Mouse (Mus musculus) A20 (cell line): ENCODE data around the gene Wdr17.
"Not testable (repeated sequence)": the region's sequence is repeated elsewhere in the genome, so short reads cannot be mapped to it uniquely, and the experiment has no call there.

Source experiments
- DNase-seq: peaks from one replicate; pipeline ENCODE4 v3.0.0-alpha.2; 2011; ENCODE audit warnings: low read depth, low spot score

The Wdr17 gene

GRCm38 (mm10) chr8:54791858-54792698 is 94.9 kb downstream of the Wdr17 start:
- no peak for DNase-seq

GRCm38 (mm10) chr8:54780134-54780942 is 106.6 kb downstream of the Wdr17 start:
- no peak for DNase-seq

GRCm38 (mm10) chr8:54779317-54780133 is 107.5 kb downstream of the Wdr17 start:
- DNase-seq = no peak

DNA sequence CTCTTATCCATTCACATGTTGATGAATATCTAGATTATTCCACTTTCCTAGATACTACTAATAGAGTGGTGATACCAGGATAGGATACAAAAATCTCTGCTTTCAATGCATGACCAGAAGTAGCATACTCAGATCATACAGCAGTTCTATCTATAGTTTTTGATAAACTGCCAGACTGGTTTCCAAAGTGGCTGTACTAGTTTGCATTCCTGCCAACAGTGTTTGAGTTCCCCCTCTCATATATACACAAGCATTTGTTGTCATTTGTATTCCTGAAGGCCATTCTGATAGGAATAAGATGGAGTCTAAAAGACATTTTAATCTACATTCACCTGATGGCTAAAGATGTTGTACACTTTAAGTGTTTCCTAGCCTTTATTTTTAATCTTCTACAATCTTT is 110.0 kb downstream of the Wdr17 start:
- DNase-seq = no peak

DNA sequence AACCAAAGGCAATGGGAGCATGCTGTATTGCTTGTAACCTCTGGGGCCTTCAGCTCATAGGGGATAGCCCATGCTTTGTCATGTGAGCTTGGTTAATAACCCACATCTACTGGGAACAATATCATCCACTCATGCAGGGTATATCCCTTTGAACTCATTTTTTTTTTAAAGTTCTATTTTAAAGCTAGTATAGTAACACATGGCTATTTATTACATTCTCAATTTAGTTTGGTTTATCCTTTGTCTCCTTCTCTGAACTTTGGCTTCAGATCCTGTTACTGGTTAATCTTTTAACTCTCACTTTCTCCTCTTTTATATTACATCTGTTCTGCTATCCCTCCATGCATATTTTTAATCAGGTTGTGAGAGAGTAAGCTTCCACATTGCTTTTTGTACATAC is 110.7 kb downstream of the Wdr17 start:
- no peak for DNase-seq

GRCm38 (mm10) chr8:54757646-54758045 is 129.3 kb downstream of the Wdr17 start:
- DNase-seq = no peak

DNA sequence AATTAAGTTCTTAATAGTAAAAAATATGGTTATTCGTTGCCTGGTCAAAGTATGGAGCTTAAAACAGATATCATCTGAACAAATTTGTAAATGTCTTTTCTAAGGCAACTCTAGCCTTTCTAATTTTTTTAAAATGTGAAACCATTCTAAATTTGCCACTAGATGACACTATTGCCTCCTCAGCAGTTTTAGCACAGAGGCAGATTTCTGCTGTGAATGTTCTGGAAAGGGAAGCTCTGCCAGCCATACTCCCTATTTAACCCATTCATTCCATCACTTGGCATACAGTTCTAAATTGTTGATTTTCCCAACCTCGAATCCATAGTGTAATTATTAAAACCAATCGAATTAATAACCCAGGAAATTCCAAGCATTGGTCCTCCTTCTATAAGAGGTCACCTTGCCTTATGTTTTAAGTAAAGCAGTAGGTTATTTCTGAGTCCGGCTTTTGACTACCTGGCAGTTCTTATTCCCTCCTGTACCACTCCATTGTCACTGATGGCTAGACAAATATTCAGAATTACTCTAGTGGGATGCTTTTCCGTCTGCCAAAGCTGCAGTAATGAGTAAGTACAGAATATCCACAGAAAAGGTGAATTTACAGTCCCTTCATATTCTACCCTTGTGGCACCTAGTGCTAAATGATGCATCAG is 150.2 kb downstream of the Wdr17 start:
- no peak for DNase-seq

DNA sequence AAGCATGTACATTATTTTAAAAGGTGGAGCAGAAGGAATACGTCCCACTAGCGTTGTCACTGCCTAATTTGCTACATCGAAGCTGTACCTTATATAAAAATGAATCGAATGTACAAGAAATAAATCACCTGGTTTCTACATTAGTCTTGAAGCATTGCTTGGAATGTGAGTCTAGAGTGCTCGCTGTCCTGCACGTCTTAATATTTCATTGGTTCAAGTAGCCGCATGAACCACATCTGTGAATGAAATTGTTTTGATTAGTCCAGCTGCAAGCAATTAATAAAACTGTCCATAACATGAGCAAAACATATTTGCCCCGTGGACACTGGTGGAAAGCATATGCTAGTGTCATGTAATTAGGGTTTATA is 162.3 kb downstream of the Wdr17 start:
- DNase-seq = no peak

DNA sequence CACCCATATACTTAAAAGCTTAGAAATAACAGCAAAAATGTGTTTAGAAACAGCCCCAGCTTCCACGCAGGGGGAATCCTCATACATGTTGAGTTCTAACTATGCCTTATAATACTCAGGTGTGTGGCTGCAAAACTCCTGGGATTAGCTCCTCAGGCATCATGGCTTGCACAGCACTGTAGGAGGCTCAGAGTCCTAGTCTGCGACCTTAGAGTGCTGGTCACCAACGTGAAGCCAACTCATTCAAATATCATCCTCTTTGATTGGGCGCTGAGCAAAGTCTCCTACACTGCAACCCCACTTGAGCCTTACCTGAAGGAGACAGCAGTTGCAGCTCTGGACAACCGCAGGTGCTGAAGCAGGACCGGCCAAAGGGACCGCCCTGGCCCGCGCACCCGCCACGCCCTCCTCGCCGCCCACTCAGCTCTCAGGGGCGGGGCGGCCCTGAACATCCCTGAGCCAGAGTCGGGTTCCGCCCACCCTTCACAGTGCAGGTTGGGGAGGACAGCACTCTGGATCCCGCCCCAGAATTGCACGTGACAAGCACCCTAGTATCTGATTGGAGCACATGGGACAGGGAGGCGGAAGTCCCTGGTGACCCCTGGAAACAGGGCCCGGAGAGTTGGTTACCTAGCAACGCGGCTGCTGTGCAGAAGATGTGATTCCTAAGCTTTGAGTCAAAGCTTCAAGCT is 162.9 kb downstream of the Wdr17 start:
- no peak for DNase-seq

GRCm38 (mm10) chr8:54718515-54718914 is 168.5 kb downstream of the Wdr17 start:
- DNase-seq = no peak

DNA sequence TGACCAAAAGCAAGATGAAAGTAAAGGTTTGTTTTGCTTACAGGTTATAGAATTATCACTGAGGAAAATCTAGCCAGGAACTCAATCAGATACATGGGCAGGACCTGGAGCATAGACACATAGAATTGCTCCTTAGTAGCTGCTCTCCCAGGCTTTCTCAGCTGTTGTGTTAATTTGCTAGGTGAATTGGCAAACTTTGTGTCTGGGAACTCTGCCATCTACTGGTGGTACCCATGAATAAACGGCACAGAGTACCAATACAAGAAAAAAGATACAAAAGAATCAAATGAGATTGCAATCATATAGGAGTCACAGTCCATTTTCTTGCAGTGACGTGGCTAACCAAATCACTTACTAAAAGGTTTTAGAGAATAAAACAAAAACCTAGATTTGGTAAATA is 181.2 kb downstream of the Wdr17 start:
- DNase-seq = peak; percentile 6

DNA sequence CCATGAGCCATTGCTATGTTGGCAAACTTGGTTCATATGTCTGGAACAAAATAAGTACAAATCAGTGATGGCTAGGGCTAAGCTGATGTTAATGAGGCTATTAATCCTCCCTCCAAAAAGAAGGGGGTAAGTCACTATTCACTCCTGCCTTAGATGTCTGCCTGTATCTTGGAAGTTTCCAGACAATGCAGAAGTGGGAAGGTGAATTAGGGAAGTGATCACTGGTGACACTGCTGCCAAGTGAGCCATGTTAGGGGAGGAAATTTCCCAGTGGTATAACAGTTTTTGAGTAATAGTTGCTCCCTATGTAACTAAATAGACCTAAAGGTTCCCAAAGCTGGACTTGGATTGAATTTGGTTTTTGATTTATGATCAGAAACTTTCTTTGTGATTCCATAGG is 215.2 kb downstream of the Wdr17 start:
- DNase-seq = no peak

DNA sequence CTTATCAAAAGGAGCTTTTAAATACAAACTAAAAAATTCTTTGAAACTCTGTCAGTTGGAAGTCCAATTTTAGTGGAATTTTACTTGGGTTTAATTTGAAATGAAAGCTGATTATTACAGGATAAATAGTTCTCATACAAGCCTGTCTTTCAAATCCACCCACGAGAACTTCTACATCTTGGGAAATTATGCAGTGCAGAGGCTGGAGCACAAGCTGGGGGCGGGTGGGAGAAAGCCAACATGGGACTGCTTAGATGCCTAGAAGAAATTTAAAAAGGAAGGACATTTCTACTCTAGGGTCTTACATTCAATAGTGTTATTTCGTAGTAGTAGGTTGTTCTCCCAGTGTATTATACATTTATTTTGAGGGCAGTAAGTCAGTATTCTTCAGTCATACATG is 219.2 kb downstream of the Wdr17 start:
- no peak for DNase-seq

DNA sequence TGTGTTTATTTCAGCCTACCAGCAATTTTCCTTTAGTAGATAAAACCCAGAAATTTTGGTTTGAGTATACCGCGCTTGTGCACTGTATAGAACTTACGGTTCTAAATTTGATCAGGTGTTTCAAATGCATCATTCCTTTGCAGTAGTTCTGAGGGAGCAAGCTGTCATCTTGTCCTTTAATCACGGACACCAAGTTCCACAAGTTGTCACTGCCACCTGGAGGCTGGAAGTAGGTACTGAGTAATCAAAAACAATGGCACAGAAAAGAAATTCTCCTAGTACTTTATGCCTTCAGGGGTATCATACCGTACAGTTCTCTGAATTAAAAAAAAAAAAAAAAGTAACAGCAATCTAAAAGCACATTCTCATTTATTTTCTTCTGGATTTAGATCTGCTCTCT is 226.3 kb downstream of the Wdr17 start:
- DNase-seq = peak; percentile 13

GRCm38 (mm10) chr8:54659703-54660102 is 227.3 kb downstream of the Wdr17 start:
- DNase-seq = no peak

DNA sequence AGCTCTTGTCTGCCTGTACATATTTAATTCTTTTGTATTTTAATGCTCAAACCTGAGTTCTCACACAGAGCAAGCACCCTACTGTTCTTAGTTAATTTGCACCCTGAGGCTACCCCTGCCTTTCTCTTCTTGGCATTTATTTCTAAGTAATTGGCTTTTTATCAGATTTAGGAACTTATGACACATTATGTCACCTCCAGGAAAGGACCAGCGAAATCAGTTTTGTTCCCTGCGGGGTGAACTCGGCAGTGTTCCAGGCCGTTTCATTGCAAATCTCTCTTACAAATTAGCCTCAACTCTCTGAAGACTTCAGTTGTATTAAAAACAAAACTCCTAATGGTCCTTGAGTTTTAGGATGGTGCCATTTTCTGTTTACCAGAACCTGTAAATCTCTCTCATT is 248.3 kb downstream of the Wdr17 start:
- DNase-seq = no peak

- not testable (repeated sequence) for DNase-seq
These were observed 270.3 kb downstream of the Wdr17 start for GRCm38 (mm10) chr8:54616710-54617109.

DNA sequence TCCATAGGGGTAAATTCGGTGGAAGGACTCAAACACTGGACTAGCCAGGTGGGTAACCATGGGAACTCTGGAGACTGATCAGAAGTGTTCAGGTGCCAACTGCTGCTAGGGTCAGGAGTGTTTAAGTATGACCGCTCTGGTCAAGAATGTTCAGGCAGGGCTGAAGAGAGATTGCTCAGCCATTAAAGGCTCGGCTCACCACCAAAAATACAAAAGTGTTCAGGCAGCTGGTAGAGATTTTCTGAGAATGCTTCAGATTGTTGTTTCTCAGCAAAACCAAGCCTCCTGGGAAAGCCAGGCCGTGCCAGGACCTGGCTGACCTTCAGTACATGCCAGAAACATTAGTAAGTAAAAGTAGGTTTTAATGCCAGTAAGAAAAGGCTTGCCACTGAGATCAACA is 276.7 kb downstream of the Wdr17 start:
- DNase-seq = no peak

- DNase-seq = no peak
These were observed 277.6 kb downstream of the Wdr17 start for GRCm38 (mm10) chr8:54609336-54609735.

DNA sequence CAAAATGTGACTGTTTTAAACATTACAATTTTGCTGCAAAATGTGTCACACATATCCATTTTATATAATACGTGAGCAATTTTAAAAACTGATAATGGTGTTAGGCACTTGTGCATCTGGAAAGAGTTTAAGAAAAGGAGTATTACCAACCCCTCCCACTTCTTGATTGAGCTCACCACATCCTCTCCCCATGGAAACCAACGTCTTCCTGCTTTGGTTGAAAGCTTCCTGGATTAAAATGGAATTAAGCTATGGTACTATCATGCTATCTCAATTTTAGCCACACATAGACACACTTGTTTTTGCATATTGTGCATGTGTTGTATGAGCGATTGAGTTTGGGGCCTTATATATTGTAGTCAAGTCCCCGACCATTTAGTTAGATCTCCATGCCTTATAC is 283.5 kb downstream of the Wdr17 start:
- DNase-seq = no peak

- DNase-seq = no peak
These were observed 286.2 kb downstream of the Wdr17 start, which contains the start of gene Spata4 for GRCm38 (mm10) chr8:54600671-54601251. TSS of gene Spata4 (plus strand) at chr8:54600781.
